Mouse (Mus musculus): Measurements from ENCODE around the gene Mrpl39. TPM values are rescaled to one million over a fixed set of nuclear protein-coding genes. Genes with fewer than 3 reads are reported as not detected.

Gene Mrpl39
- total and polyA plus RNA-seq, 3 experiments = 49.4 to 169 (median 62.0) TPM

GRCm38 (mm10) chr16:84703129-84703768 is 32.3 kb downstream of the Mrpl39 start:
- TF ChIP-seq CTCF (IDR thresholded peaks at IDR 0.05; ENCODE audit: low read depth, low read length) (no peak), POLR2AphosphoS5 (IDR thresholded peaks at IDR 0.05; ENCODE audit: insufficient replicate concordance, low read depth, low read length) (no peak)
- DNase-seq (ENCODE audit: low spot score) (no peak), ATAC-seq (ENCODE audit: extremely low read depth, insufficient number of reproducible peaks, low FRiP score, poor library complexity, severe bottlenecking) (no peak)

DNA sequence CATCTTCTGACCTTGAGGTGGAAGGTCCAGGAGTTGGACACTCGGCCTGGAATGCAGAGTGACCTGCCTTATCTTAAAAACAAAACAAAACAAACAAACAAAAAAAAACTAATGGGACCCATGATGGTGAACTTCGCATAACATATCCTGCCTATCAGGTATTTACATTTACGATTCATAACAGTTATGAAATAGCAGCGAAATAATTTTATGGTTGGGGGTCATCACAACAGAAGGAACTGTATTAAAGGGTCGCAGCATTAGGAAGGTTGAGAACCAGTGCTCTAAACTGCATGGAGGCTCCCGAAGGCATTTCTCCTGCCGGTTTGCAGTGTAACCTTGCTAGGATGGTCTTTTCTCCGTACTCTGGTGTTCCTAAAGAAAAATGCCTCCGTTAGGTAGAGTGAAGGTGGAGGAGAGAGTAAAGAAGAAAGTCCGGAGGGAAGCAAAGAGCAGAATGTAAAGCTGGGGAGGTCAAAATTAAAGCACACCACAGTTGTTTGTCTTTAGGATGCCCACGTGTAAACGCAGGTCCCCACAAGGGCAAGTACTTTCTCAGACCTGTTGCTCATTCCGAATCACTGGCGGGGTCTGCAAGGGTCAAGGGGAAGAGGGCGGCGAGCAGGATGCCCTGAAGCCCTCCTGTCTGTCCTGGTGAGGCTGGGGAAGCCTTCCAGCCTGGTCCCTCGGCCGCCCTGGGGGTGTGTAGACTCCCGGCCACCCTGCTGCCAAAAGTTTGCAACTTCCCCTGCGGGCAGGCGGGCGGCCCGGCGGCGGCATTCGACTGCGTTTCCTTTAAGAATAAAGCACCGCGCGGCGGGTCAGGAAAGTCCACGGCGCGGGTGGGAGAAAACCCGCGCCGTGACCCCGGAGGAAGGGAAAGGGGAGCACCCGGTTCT is 33.1 kb downstream of the Mrpl39 start:
- TF ChIP-seq TAL1 (conservative IDR thresholded peaks at IDR 0.05; ENCODE audit: low read depth, low read length) (no peak), POLR2AphosphoS5 (IDR thresholded peaks at IDR 0.05; ENCODE audit: insufficient replicate concordance, low read depth, low read length) (no peak), CTCF (IDR thresholded peaks at IDR 0.05; ENCODE audit: low read depth, low read length) (no peak), GATA1 (IDR thresholded peaks at IDR 0.05; ENCODE audit: borderline replicate concordance, low read length) (no peak), GATA2 (IDR thresholded peaks at IDR 0.05; ENCODE audit: borderline replicate concordance, low read depth, low read length) (no peak)
- DNase-seq (ENCODE audit: low spot score) (no peak), ATAC-seq (ENCODE audit: extremely low read depth, insufficient number of reproducible peaks, low FRiP score, poor library complexity, severe bottlenecking) (no peak)
- H3K4me3 ChIP-seq (ENCODE audit: low read depth, low read length) = no peak overlapping the region; the same call in 1 of the 2 replicates
- H3K9me3 ChIP-seq (replicated peaks) = peaks cover 12% of the 10 kb centered on the region
- H3K27me3 ChIP-seq (ENCODE audit: insufficient read depth, low read length) = no peaks in the 10 kb centered on the region
- H3K4me1 ChIP-seq (ENCODE audit: insufficient read depth, low read depth, low read length) = no peaks in the 10 kb centered on the region
- no peaks in the 10 kb centered on the region for H3K36me3 ChIP-seq (replicated peaks)

More at GRCm38 (mm10) chr16:84703129-84703768, 32.3 kb downstream of the Mrpl39 start:
- Histone ChIP-seq H3K4me1 (ENCODE audit: insufficient read depth, low read depth, low read length) (no peaks in the 10 kb centered on the region), H3K27me3 (ENCODE audit: insufficient read depth, low read length) (no peaks in the 10 kb centered on the region), H3K36me3 (replicated peaks) (no peaks in the 10 kb centered on the region), H3K4me3 (ENCODE audit: low read depth, low read length) (no peak overlapping the region), H3K9me3 (replicated peaks) (peaks cover 12% of the 10 kb centered on the region)

GRCm38 (mm10) chr16:84701041-84701440 is 34.5 kb downstream of the Mrpl39 start:
- no peaks in the 10 kb centered on the region for H3K4me1 ChIP-seq (ENCODE audit: insufficient read depth, low read depth, low read length)
- no peaks in the 10 kb centered on the region for H3K27me3 ChIP-seq (ENCODE audit: insufficient read depth, low read length)
- no peak overlapping the region for H3K4me3 ChIP-seq (ENCODE audit: low read depth, low read length)
- peaks cover 16% of the 10 kb centered on the region for H3K9me3 ChIP-seq (replicated peaks)
- H3K36me3 ChIP-seq (replicated peaks) = no peaks in the 10 kb centered on the region
- no peak for DNase-seq (ENCODE audit: low spot score)
- TF ChIP-seq GATA2 (IDR thresholded peaks at IDR 0.05; ENCODE audit: borderline replicate concordance, low read depth, low read length) = no peak
- no peak for TF ChIP-seq POLR2AphosphoS5 (IDR thresholded peaks at IDR 0.05; ENCODE audit: insufficient replicate concordance, low read depth, low read length)
- TF ChIP-seq GATA1 (IDR thresholded peaks at IDR 0.05; ENCODE audit: borderline replicate concordance, low read length) = no peak
- no peak for TF ChIP-seq CTCF (IDR thresholded peaks at IDR 0.05; ENCODE audit: low read depth, low read length)
- TF ChIP-seq TAL1 (conservative IDR thresholded peaks at IDR 0.05; ENCODE audit: low read depth, low read length) = no peak
- ATAC-seq (ENCODE audit: extremely low read depth, insufficient number of reproducible peaks, low FRiP score, poor library complexity, severe bottlenecking) = no peak

DNA sequence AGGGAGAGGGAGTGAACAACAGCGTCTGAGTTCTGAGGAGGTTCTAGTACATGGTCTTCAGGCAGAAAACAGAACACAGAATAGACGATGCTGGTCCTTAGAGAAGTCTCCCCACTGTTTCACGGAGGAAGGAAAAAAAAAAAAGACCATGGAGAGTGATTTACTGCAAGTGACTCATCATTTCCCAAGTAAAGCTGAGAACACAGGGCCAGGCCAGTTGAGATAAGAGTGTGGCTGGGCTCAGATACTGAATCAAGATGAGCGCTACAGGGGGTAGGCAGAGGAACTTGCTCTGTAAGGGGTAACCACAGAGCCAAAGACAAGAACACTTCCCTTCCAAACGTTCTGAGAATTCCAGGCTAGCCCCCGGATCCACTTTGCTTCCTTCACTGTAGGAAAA is 36.8 kb downstream of the Mrpl39 start:
- H3K4me3 ChIP-seq (ENCODE audit: low read depth, low read length) = no peak overlapping the region
- no peaks in the 10 kb centered on the region for H3K36me3 ChIP-seq (replicated peaks)
- no peaks in the 10 kb centered on the region for H3K27me3 ChIP-seq (ENCODE audit: insufficient read depth, low read length)
- H3K4me1 ChIP-seq (ENCODE audit: insufficient read depth, low read depth, low read length) = no peaks in the 10 kb centered on the region
- no peak for TF ChIP-seq GATA1 (IDR thresholded peaks at IDR 0.05; ENCODE audit: borderline replicate concordance, low read length)
- no peak for TF ChIP-seq POLR2AphosphoS5 (IDR thresholded peaks at IDR 0.05; ENCODE audit: insufficient replicate concordance, low read depth, low read length)
- TF ChIP-seq CTCF (IDR thresholded peaks at IDR 0.05; ENCODE audit: low read depth, low read length) = no peak
- no peak for TF ChIP-seq TAL1 (conservative IDR thresholded peaks at IDR 0.05; ENCODE audit: low read depth, low read length)
- no peak for TF ChIP-seq GATA2 (IDR thresholded peaks at IDR 0.05; ENCODE audit: borderline replicate concordance, low read depth, low read length)
- ATAC-seq (ENCODE audit: extremely low read depth, insufficient number of reproducible peaks, low FRiP score, poor library complexity, severe bottlenecking) (peak; percentile 15; the same call in 1 of the 2 replicates), DNase-seq (ENCODE audit: low spot score) (no peak)
- peaks cover 18% of the 10 kb centered on the region for H3K9me3 ChIP-seq (replicated peaks)

- TF ChIP-seq POLR2AphosphoS5 (IDR thresholded peaks at IDR 0.05; ENCODE audit: insufficient replicate concordance, low read depth, low read length) = no peak
- Histone ChIP-seq H3K36me3 (replicated peaks) (no peaks in the 10 kb centered on the region), H3K9me3 (replicated peaks) (peaks cover 8% of the 10 kb centered on the region), H3K27me3 (ENCODE audit: insufficient read depth, low read length) (no peaks in the 10 kb centered on the region), H3K4me1 (ENCODE audit: insufficient read depth, low read depth, low read length) (no peaks in the 10 kb centered on the region), H3K4me3 (ENCODE audit: low read depth, low read length) (no peak overlapping the region)
- ATAC-seq (ENCODE audit: extremely low read depth, insufficient number of reproducible peaks, low FRiP score, poor library complexity, severe bottlenecking) (no peak), DNase-seq (ENCODE audit: low spot score) (no peak)
Observed at GRCm38 (mm10) chr16:84696178-84696577, 39.4 kb downstream of the Mrpl39 start.

GRCm38 (mm10) chr16:84681991-84682390 is 53.6 kb downstream of the Mrpl39 start:
- H3K36me3 ChIP-seq (replicated peaks) = no peaks in the 10 kb centered on the region
- ATAC-seq (ENCODE audit: extremely low read depth, insufficient number of reproducible peaks, low FRiP score, poor library complexity, severe bottlenecking) (no peak), DNase-seq (ENCODE audit: low spot score) (no peak)

More at GRCm38 (mm10) chr16:84681991-84682390, 53.6 kb downstream of the Mrpl39 start:
- no peak for TF ChIP-seq TAL1 (conservative IDR thresholded peaks at IDR 0.05; ENCODE audit: low read depth, low read length)
- no peak for TF ChIP-seq GATA1 (IDR thresholded peaks at IDR 0.05; ENCODE audit: borderline replicate concordance, low read length)
- TF ChIP-seq GATA2 (IDR thresholded peaks at IDR 0.05; ENCODE audit: borderline replicate concordance, low read depth, low read length) = no peak
- no peak for TF ChIP-seq CTCF (IDR thresholded peaks at IDR 0.05; ENCODE audit: low read depth, low read length)
- no peak for TF ChIP-seq POLR2AphosphoS5 (IDR thresholded peaks at IDR 0.05; ENCODE audit: insufficient replicate concordance, low read depth, low read length)
- Histone ChIP-seq H3K4me1 (ENCODE audit: insufficient read depth, low read depth, low read length) (no peaks in the 10 kb centered on the region), H3K4me3 (ENCODE audit: low read depth, low read length) (no peak overlapping the region), H3K9me3 (replicated peaks) (no peaks in the 10 kb centered on the region), H3K27me3 (ENCODE audit: insufficient read depth, low read length) (no peaks in the 10 kb centered on the region)

All from G1E (cell line).